ENCODE assay signal across 8 mouse cellular contexts in genomic region chr10:29211453-29211852, GRCm38 (mm10). TPM values are rescaled to one million over a fixed set of nuclear protein-coding genes. Genes with fewer than 3 reads are reported as not detected.
DNase-seq lines count a peak whose midpoint lies in the region; ATAC-seq lines count a peak whose summit lies in the region.
"Had no signal": no experiment of that assay in that cellular context is flagged by ENCODE, and none has a peak within 500 bp of the region (broad histone marks: within the 10 kb centered on the region; RNA-seq: fewer than 3 reads in every experiment).

Gene 9330159F19Rik, plus strand, starts transcription at chr10:29211606.

- H3K4me2 ChIP-seq in forebrain, embryonic 12.5 days: peak within 1 kb of the TSS; percentile 1; the same call in 1 of the 2 replicates
- 0 out of 2 replicates have a peak within 1 kb of the TSS, but pooled peaks have one; percentile 12 for H3K4me2 ChIP-seq in intestine, embryonic 15.5 days (replicated peaks)
- H3K4me2 ChIP-seq in lung, embryonic 15.5 days: peak within 1 kb of the TSS; percentile 24; the same call in 1 of the 2 replicates

- H3K27me3 ChIP-seq in forebrain, embryonic 12.5 days: no peaks in the 10 kb centered on the region
- no peaks in the 10 kb centered on the region for H3K27me3 ChIP-seq in intestine, embryonic 15.5 days (replicated peaks)
- H3K27me3 ChIP-seq in lung, embryonic 15.5 days: no peaks in the 10 kb centered on the region

- peak; percentile 90 for ATAC-seq in forebrain, embryonic 12.5 days (ENCODE audit: low FRiP score)
- ATAC-seq in intestine, embryonic 15.5 days: peak; percentile 82; the same call in 1 of the 2 replicates
- peak; percentile 94; the same call in 1 of the 2 replicates for ATAC-seq in lung, embryonic 15.5 days (ENCODE audit: borderline replicate concordance, extremely low read depth, low FRiP score, low TSS enrichment)

- no peaks in the 10 kb centered on the region; the same call in 1 of the 2 replicates for H3K36me3 ChIP-seq in forebrain, embryonic 12.5 days (replicated peaks)
- H3K36me3 ChIP-seq in intestine, embryonic 15.5 days: no peaks in the 10 kb centered on the region
- H3K36me3 ChIP-seq in lung, embryonic 15.5 days: no peaks in the 10 kb centered on the region

- peak; percentile 4 for DNase-seq in thymus, postnatal 0 days (ENCODE audit: low spot score)
- DNase-seq in thymus, postnatal 10 days (ENCODE audit: low spot score in 2 of 2): no peak
- peak; percentile 16 for DNase-seq in right cerebral cortex, postnatal 4 days
- DNase-seq in thymus, postnatal 14 days: no peak

- H3K4me1 ChIP-seq in forebrain, embryonic 12.5 days: peaks cover 22% of the 10 kb centered on the region
- no peaks in the 10 kb centered on the region for H3K4me1 ChIP-seq in intestine, embryonic 15.5 days (replicated peaks)
- H3K4me1 ChIP-seq in lung, embryonic 15.5 days: 0 out of 2 replicates have a peak, but pooled peaks cover 7% of the 10 kb centered on the region

- no peak within 1 kb of the TSS for H3K4me3 ChIP-seq in forebrain, embryonic 12.5 days (replicated peaks)
- no peak within 1 kb of the TSS for H3K4me3 ChIP-seq in intestine, embryonic 15.5 days (replicated peaks)
- H3K4me3 ChIP-seq in lung, embryonic 15.5 days: no peak within 1 kb of the TSS

- H3K9ac ChIP-seq in forebrain, embryonic 12.5 days: no peak within 1 kb of the TSS
- H3K9ac ChIP-seq in intestine, embryonic 15.5 days: no peak within 1 kb of the TSS
- no peak within 1 kb of the TSS for H3K9ac ChIP-seq in lung, embryonic 15.5 days
- H3K9ac ChIP-seq: liver, embryonic 14.5 days had no signal

- WGBS in forebrain, embryonic 12.5 days: 5% methylated on average over 4 of the region's 4 CpGs
- WGBS in intestine, embryonic 15.5 days: 9% methylated on average over 4 of the region's 4 CpGs
- 9% methylated on average over 4 of the region's 4 CpGs for WGBS in lung, embryonic 15.5 days

- peak within 1 kb of the TSS; percentile 67; the same call in 1 of the 2 replicates for H3K27ac ChIP-seq in forebrain, embryonic 12.5 days
- H3K27ac ChIP-seq in intestine, embryonic 15.5 days: no peak within 1 kb of the TSS
- H3K27ac ChIP-seq in lung, embryonic 15.5 days: no peak within 1 kb of the TSS
- H3K27ac ChIP-seq: liver, embryonic 14.5 days had no signal

- H3K9me3 ChIP-seq in forebrain, embryonic 12.5 days: no peaks in the 10 kb centered on the region
- H3K9me3 ChIP-seq in intestine, embryonic 15.5 days: no peaks in the 10 kb centered on the region
- H3K9me3 ChIP-seq in lung, embryonic 15.5 days: no peaks in the 10 kb centered on the region

RNA-seq across cellular contexts. Expression of gene 9330159F19Rik, which starts in this region (rescaled TPM):
- polyA plus RNA-seq in thymus, postnatal 0 days (2015; fragmentation: Nextera tagmentation; extraction: Ambion mirVana): 0.04 and 0.05 TPM in 2 replicates
- 14.8 and 15.4 TPM in 2 replicates for polyA plus RNA-seq in forebrain, embryonic 12.5 days (2016; fragmentation: Nextera tagmentation; extraction: Ambion mirVana)
- 1.0 and 1.3 TPM in 2 replicates for polyA plus RNA-seq in intestine, embryonic 15.5 days (2015; fragmentation: Nextera tagmentation; extraction: Ambion mirVana)
- 0.15 and 0.21 TPM in 2 replicates for polyA plus RNA-seq in lung, embryonic 15.5 days (2015; fragmentation: Nextera tagmentation; extraction: Ambion mirVana)

Comparison
In these comparisons a context has a peak if more than half of its experiments do, and no peak if none do; other contexts are left out.
1. Peak in DNase-seq in thymus, postnatal 0 days; RNA of the gene not detected or under 1 TPM.
2. Peak in ATAC-seq and H3K4me2 ChIP-seq in lung, embryonic 15.5 days; RNA of the gene not detected or under 1 TPM.